Mouse (Mus musculus) kidney, postnatal 0 days (tissue): ENCODE measurements around the gene Prss33. TPM values are rescaled to one million over a fixed set of nuclear protein-coding genes. Genes with fewer than 3 reads are reported as not detected.
"Not testable (repeated sequence)": the region's sequence is repeated elsewhere in the genome, so short reads cannot be mapped to it uniquely, and the experiment has no call there.

Source experiments
- ATAC-seq: fragments of 200-750 bp; cut with Nextera tagmentation; replicated peaks from 2 replicates; pipeline ENCODE4 v1.8.0; 2017; ENCODE audit warnings: low read depth, moderate number of reproducible peaks, moderate TSS enrichment, moderate library complexity; ENCODE audit not compliant: low FRiP score
- DNase-seq: peaks from one replicate; pipeline ENCODE4 v3.0.0-alpha.2; 2016; ENCODE audit warnings: low spot score
- H3K27ac ChIP-seq: fragments of 300-500 bp; sonication (generic); 2 replicates; pipeline ENCODE4 v1.5.1; 2014; ENCODE audit warnings: mild to moderate bottlenecking
- H3K27me3 ChIP-seq: fragments of 300-500 bp; sonication (generic); 2 replicates; pipeline ENCODE4 v1.6.1; 2014; ENCODE audit warnings: low read length, mixed read lengths; ENCODE audit not compliant: insufficient read depth
- H3K36me3 ChIP-seq: fragments of 300-500 bp; sonication (generic); 2 replicates; pipeline ENCODE4 v1.6.1; 2014; ENCODE audit warnings: low read length, mixed read lengths; ENCODE audit not compliant: insufficient read depth
- H3K4me1 ChIP-seq: fragments of 300-500 bp; sonication (generic); replicated peaks from 2 replicates; pipeline ENCODE4 v1.6.1; 2014; ENCODE audit warnings: antibody characterized with exemption, low read length, mixed read lengths; ENCODE audit not compliant: insufficient read depth
- H3K4me2 ChIP-seq: fragments of 300-500 bp; sonication (generic); 2 replicates; pipeline ENCODE4 v1.6.1; 2014; ENCODE audit warnings: mild to moderate bottlenecking, low read length, moderate library complexity, mixed read lengths
- H3K4me3 ChIP-seq: fragments of 300-500 bp; sonication (generic); replicated peaks from 2 replicates; pipeline ENCODE4 v1.5.1; 2014; ENCODE audit warnings: low read depth, low read length
- H3K9ac ChIP-seq: fragments of 300-500 bp; sonication (generic); 2 replicates; pipeline ENCODE4 v1.6.1; 2014; ENCODE audit warnings: low read depth, low read length
- H3K9me3 ChIP-seq: fragments of 300-500 bp; sonication (generic); replicated peaks from 2 replicates; pipeline ENCODE4 v1.6.1; 2016; ENCODE audit warnings: low read length, inconsistent platforms, mixed read lengths
- CTCF ChIP-seq: IDR thresholded peaks from 2 replicates; pipeline ENCODE4 v1.5.1; 2016; ENCODE audit warnings: antibody characterized with exemption, low read depth, mild to moderate bottlenecking, moderate library complexity
- WGBS: fragments of 180-500 bp; shearing (Covaris S2); extraction: QIAGEN DNeasy Blood & Tissue Kit; methylation state at CpG from one replicate; pipeline ENCODE4 v1.1.7; 2014; 5-methylcytosine and 5-hydroxymethylcytosine counted together
- polyA plus RNA-seq: library from polyadenylated mRNA; unstranded; fragments of >200 nt; fragmentation: Nextera tagmentation; extraction: Ambion mirVana; gene quantifications from 2 replicates; pipeline ENCODE4 v1.2.1, GENCODE M21; 2015

The Prss33 gene
- polyA plus RNA-seq = 0.11 TPM in 1 of 2 replicates, not detected in the other

DNA sequence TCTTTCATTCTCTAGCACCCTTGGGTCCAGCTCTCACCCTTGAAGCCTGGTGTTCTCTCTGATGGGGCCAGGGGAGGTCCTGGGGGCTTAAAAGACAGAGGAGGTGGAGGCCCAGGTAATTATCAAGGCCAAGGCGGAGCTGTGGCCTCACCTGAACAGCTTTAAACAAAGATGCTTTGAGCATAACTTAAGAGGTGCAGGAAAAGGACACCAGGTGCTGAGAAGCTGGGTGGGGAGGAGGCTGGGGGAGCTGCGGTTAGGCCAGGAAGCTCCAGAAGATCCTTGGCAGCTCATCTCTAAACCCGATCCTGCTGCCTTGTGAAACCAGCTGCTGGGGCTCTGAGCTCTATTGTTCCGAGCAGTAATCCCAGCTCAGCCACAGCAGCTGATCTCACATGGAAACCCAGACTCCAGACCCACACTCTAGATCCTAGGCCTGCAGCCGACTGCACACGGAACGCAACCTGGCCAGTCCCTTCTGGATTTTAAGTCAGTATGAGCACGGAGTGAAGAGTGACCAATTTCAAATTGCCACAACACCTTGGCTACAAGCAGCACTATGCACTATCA lies at the start of gene Prss33:
Gene Prss33, minus strand, starts transcription at position 51 of the 570 bp plus-strand sequence.
- TF ChIP-seq CTCF = no peak
- no peak within 1 kb of the TSS for H3K4me3 ChIP-seq
- H3K27ac ChIP-seq = no peak within 1 kb of the TSS
- WGBS = 81% methylated on average over 8 of the region's 8 CpGs
- no peaks in the 10 kb centered on the region for H3K36me3 ChIP-seq
- no peak within 1 kb of the TSS for H3K4me2 ChIP-seq
- ATAC-seq (no peak), DNase-seq (no peak)
- no peaks in the 10 kb centered on the region for H3K4me1 ChIP-seq
- H3K27me3 ChIP-seq = no peaks in the 10 kb centered on the region
- H3K9ac ChIP-seq = no peak within 1 kb of the TSS
- no peaks in the 10 kb centered on the region for H3K9me3 ChIP-seq

DNA sequence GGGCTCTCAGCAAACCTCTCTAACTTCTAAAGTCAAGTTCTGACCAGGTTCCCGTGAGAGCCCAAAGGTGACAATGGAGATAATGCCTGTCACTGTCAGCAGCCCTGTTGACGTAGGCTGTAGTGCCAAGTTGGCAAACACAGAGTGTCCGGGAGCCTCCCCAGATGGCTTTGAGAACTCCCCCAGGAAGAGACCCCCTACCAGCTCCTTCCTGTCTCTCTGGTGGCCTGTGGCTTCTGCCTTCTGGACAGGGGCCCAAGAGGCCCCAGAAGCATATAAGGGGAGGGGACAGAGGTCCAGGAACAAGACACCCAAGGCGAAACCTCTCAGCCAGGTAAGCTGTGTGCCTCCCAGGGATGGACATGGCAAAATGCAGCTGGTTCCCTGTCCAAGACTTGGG lies 44.7 kb upstream of the Prss33 start, which contains the start of the genes Dcpp1 and Dcpp2:
Gene Dcpp1, plus strand, starts transcription at position 301 of the 400 bp plus-strand sequence.
Gene Dcpp2, plus strand, starts transcription at position 305 of the 400 bp plus-strand sequence.
- H3K4me1 ChIP-seq, H3K4me3 ChIP-seq, ATAC-seq, H3K36me3 ChIP-seq, H3K9me3 ChIP-seq, H3K27me3 ChIP-seq, H3K27ac ChIP-seq, DNase-seq, H3K4me2 ChIP-seq, H3K9ac ChIP-seq: not testable (repeated sequence)
- WGBS = 80% methylated on average over 4 of the region's 4 CpGs

DNA sequence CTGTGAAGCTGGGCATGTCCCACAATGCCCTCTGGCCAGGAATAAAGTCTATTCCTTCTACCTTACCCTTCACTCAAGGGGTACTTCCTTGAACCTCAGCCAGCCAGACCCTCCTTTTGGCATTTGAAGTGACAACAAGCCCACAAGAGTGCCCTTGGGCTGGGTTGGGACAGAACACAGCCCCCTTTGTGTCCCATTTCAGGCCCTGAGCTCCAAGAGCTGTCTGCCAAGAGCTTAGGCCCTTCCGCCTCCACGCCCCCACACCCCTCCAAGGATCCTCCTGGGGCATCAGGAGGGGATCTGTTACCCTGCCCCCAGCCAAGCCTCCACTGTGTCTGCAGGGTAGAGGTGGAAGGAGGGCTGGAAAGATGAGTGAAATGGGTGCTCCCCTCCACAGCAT lies 41.3 kb upstream of the Prss33 start:
- H3K9me3 ChIP-seq = no peaks in the 10 kb centered on the region
- H3K27me3 ChIP-seq = no peaks in the 10 kb centered on the region
- H3K27ac ChIP-seq = no peak overlapping the region
- no peak overlapping the region for H3K4me3 ChIP-seq
- no peak overlapping the region for H3K4me2 ChIP-seq
- no peak for TF ChIP-seq CTCF
- no peaks in the 10 kb centered on the region for H3K36me3 ChIP-seq
- WGBS = 72% methylated on average over 2 of the region's 2 CpGs
- no peaks in the 10 kb centered on the region for H3K4me1 ChIP-seq
- ATAC-seq (no peak), DNase-seq (no peak)
- no peak overlapping the region for H3K9ac ChIP-seq

DNA sequence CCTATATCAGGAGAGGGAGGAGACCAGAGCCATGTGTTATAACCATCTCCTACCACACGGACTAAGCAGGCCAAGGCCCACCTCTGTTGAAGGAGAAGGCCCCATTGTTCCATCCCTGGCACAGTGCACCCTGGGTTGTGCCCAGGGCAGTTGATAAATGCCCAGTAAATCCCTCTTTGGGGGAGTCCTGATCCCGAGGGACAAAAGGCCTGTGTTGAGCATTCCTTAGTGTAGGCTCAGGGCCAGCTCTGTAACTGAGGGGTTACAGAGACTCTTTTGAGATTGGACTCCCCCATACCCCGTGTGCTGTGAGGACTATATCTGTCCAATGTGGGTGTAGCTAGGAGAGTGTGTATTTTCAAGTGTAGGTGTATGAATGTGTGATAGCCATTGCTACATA lies 40.9 kb upstream of the Prss33 start:
- no peaks in the 10 kb centered on the region for H3K36me3 ChIP-seq
- 49% methylated on average over 3 of the region's 3 CpGs for WGBS
- ATAC-seq = no peak
- H3K4me3 ChIP-seq = no peak overlapping the region
- H3K27ac ChIP-seq = no peak overlapping the region
- no peak for TF ChIP-seq CTCF
- DNase-seq = no peak
- H3K4me1 ChIP-seq = no peaks in the 10 kb centered on the region
- H3K27me3 ChIP-seq = no peaks in the 10 kb centered on the region
- no peak overlapping the region for H3K4me2 ChIP-seq
- H3K9ac ChIP-seq = no peak overlapping the region
- no peaks in the 10 kb centered on the region for H3K9me3 ChIP-seq

DNA sequence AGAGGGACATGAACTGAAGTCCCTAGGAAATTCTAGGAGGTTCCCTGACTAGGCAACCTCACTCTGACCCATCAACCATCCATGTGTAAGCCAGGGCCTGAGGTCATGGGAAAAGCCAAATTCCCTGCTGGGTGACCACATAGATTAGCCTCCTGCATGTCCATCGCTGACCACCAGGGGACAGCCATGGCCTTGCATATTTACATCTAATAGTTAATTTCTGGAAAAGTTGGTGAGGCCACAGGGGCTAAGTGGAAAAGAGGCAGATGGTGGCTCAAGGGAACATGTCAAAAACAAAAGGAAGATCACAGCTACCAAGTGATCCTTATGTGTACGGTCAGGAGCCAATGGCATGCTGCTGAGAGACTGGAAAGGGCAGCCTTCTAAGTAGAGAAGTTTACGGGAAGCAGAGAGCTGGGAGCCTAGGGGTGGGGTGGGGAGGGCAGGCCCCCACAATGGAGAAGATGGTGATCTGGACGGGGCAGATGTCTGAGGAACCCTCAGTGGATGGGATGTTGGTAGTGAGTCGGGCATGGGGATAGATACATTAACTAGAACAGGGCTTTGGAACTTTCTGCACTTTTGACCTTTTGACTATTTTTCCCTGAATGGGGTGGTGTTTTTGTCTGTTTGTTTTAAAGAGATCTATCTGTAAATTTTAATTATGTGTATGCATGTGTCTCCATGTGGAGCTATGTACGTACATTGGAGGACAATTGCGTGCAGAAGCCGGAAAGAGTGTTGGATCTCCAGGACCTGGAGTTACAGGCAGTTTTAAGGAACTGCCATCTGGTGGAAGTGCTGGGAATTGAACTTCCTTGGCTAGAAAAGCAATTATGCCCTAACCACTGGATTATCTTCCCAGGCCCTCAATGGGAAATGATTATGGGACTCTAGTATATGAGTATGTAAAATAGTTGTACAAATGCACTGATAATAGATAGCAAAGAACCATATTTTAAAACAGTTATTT lies 38.3 kb upstream of the Prss33 start:
- Histone ChIP-seq H3K9ac (no peak overlapping the region), H3K27me3 (no peaks in the 10 kb centered on the region), H3K27ac (no peak overlapping the region), H3K4me1 (no peaks in the 10 kb centered on the region), H3K9me3 (no peaks in the 10 kb centered on the region), H3K4me2 (no peak overlapping the region), H3K4me3 (no peak overlapping the region), H3K36me3 (no peaks in the 10 kb centered on the region)
- ATAC-seq (0 out of 2 replicates have a peak, but pooled peaks have one; percentile 52), DNase-seq (peak; percentile 81)
- peak; percentile 89 for TF ChIP-seq CTCF
- WGBS = 39% methylated on average over 8 of the region's 8 CpGs

DNA sequence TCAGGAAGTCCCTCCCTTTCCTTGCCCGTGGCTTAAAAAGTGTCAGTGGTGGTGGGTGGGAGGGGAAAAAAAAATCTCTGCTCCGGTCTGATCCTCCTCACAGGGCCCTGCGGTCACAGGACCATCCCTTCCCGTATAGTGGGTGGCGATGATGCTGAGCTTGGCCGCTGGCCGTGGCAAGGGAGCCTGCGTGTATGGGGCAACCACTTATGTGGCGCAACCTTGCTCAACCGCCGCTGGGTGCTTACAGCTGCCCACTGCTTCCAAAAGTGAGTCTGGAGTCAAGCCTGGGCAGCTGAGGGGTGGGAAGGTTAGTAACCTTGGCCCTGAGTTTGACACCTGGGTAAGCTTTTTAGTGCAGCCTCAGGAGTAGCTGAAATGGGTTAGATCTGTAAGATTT lies 32.7 kb upstream of the Prss33 start:
- no peak overlapping the region for H3K27ac ChIP-seq

More for the DNA sequence above, 32.7 kb upstream of the Prss33 start:
- no peak overlapping the region for H3K4me2 ChIP-seq
- no peak for TF ChIP-seq CTCF
- 85% methylated on average over 11 of the region's 11 CpGs for WGBS
- no peak for ATAC-seq
- DNase-seq = no peak
- no peak overlapping the region for H3K4me3 ChIP-seq
- H3K27me3 ChIP-seq = no peaks in the 10 kb centered on the region
- no peaks in the 10 kb centered on the region for H3K9me3 ChIP-seq
- no peak overlapping the region for H3K9ac ChIP-seq
- H3K36me3 ChIP-seq = no peaks in the 10 kb centered on the region
- H3K4me1 ChIP-seq = no peaks in the 10 kb centered on the region
